Mouse (Mus musculus): Measurements from ENCODE around the gene Kmt2b. TPM values are rescaled to one million over a fixed set of nuclear protein-coding genes. Genes with fewer than 3 reads are reported as not detected.

Gene Kmt2b
- total RNA-seq, 2 experiments from 2014 or later = 53.4 to 57.4 TPM

DNA sequence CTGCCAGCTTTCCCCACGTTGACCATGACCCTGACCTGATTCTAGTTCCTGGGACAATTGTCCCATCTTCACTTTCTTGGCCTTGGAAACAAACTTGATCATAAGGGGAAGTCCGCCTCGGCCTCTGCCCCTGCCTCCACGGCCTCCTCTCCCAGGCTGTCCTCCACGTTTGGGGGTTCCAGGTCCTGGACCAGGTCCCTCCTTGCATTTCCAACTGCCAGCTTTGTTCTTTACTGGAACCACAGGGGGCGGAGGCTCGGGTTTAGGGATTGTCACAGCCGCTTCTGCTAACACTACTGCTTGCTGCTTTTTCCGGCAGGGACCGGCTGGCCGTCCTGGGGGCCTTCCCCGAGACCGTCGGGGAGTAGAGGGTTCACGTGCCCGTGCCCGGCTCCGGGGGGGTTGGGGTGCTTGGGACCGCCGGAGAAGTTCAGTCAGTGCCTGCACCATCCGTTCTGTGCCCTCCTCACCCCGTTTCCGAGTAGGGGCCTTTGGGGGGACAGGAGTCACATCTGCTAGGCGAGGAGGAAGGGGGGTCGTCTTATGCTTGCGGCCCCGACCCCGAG, 2.0 kb downstream of the Kmt2b start:
- Histone ChIP-seq H3K27ac (no peak overlapping the region), H3K4me3 (no peak overlapping the region)
- DNase-seq (ENCODE audit: extremely low spot score in 1 of 2, low spot score in 2 of 2) = no peak
- no peak for TF ChIP-seq CTCF (IDR thresholded peaks at IDR 0.05)
- intact Hi-C loops (cut with DNase I) = loop anchor here (5.0 to 10.0 kb wide), 4 partner anchors 41 to 371 kb away; partner anchors contain the start of genes Cox6b1, Ffar1, Tmem147 and Usf2

DNA sequence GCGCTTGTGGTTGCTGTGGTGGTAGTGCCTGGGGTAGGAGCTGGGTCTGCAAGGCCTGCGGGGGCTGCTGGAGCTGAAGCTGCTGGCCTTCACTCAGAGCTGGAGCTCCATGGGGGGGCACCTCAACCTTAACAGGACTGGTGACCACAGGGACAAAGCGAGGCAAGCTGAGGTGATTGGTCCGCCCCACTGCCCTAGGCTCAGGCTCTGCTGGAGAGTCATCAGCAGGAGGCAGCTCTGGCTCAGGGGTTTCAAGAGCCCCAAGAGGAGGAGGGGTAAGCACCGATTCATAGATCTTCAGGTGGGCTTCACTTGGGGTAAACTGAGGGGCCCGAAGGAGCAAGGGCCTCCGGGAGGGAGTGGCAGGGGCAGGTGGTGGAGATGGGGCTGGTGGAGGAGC, 3.4 kb downstream of the Kmt2b start:
- Histone ChIP-seq H3K4me3 (no peak overlapping the region), H3K27ac (no peak overlapping the region)
- no peak for TF ChIP-seq CTCF (IDR thresholded peaks at IDR 0.05)
- no peak for DNase-seq (ENCODE audit: extremely low spot score in 1 of 2, low spot score in 2 of 2)
- intact Hi-C loops (cut with DNase I) = loop anchor here (5.0 to 10.0 kb wide), 4 partner anchors 42 to 372 kb away; partner anchors contain the start of genes Cox6b1, Ffar1, Tmem147 and Usf2

DNA sequence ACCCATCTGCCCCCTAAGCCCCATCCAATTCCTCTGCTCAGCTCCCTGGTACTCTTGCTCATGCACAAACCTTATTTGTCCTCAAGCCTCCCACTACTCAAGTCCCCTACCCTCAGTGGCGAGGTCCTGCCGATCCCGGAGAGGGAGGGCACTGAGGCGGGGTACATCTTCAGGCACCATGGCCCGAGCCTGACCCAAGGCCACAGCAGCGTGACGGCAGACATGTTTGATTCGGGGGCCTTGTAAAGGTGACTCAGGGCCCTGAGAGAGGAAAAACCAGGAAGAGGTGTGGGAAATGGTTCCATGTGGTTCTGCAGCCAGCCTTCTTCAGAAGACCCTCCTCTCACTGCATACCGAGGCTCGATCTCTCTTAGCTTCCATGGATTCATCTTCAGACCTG, 4.2 kb downstream of the Kmt2b start:
- no peak for DNase-seq (ENCODE audit: extremely low spot score in 1 of 2, low spot score in 2 of 2)
- no peak overlapping the region for H3K4me3 ChIP-seq
- TF ChIP-seq CTCF (IDR thresholded peaks at IDR 0.05) = no peak
- intact Hi-C loops (cut with DNase I) = loop anchor here (10.0 kb wide), 1 partner anchor 140 kb away; the partner anchor contains the start of gene Tmem147
- no peak overlapping the region for H3K27ac ChIP-seq

DNA sequence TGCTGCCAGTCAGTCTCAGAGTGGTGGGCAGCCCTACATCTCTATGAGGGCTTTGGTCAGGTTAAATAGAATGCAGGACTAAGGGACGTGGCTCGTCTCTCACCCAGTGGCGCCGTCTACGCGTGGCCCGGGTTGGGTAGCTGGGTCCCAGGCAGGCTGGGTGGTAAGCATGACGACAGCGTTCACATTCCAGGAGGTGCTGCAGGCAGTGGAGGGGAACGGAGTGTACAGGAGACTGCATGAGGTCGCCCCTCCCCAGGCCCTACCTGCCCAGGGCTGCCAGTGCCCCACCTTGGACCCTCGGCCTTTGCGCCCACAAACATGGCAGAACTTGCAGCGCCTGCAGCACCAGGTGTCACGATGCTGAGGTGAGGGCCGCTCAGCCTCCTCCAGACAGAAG, 7.0 kb downstream of the Kmt2b start:
- TF ChIP-seq CTCF (IDR thresholded peaks at IDR 0.05) = no peak
- Histone ChIP-seq H3K4me3 (no peak overlapping the region), H3K27ac (no peak overlapping the region)
- intact Hi-C loops (cut with DNase I) = loop anchor here (10.0 kb wide), 1 partner anchor 143 kb away; the partner anchor contains the start of gene Tmem147
- no peak for DNase-seq (ENCODE audit: extremely low spot score in 1 of 2, low spot score in 2 of 2)

DNA sequence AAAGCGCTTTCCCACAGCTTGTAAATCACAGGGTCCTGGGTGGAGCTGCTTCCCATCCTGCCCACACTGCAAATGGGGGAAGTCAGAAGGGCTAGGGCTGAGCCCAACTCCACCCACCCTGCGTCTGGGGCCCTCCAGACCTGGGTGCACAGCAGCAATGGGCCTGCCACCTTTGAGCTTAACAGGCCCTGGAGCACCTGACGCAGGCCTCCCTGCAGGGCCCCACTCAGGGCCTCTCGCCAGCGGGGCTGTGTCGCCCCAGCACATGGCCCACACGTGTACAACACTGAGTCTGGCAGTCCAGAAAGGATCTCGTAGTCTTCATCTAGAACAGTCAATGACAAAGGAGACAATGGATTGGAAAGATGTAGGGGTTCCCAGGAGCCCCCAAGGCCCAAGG, 8.6 kb downstream of the Kmt2b start:
- no peak overlapping the region for H3K27ac ChIP-seq
- DNase-seq (ENCODE audit: extremely low spot score in 1 of 2, low spot score in 2 of 2) = no peak
- TF ChIP-seq CTCF (IDR thresholded peaks at IDR 0.05) = no peak
- H3K4me3 ChIP-seq = no peak overlapping the region
- intact Hi-C loops (cut with DNase I) = loop anchor here (10.0 kb wide), 1 partner anchor 145 kb away; the partner anchor contains the start of gene Tmem147

DNA sequence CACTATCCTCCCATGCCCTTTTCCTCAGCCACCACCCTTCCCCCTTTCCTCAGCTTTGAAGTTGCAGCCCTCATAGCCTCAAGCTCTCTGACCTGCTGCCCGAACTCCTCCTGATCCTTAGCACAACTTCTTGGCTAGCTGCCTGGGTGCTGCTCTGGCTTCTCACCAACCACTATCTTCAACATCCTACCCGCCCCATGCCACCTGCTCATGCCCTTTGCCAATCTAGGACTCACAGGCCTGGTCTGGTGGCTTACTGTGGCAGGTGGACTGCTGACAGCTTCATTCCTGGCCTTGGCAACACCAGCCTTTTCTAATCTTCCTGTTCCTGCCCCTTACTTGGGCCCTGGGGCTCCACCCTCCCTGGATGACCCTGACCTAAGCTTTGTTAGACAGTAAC, 15.6 kb downstream of the Kmt2b start:
- DNase-seq (ENCODE audit: extremely low spot score in 1 of 2, low spot score in 2 of 2) = no peak
- TF ChIP-seq CTCF (IDR thresholded peaks at IDR 0.05) = no peak
- Histone ChIP-seq H3K27ac (no peak overlapping the region), H3K4me3 (no peak overlapping the region)
- intact Hi-C loops (cut with DNase I) = no loop called here

DNA sequence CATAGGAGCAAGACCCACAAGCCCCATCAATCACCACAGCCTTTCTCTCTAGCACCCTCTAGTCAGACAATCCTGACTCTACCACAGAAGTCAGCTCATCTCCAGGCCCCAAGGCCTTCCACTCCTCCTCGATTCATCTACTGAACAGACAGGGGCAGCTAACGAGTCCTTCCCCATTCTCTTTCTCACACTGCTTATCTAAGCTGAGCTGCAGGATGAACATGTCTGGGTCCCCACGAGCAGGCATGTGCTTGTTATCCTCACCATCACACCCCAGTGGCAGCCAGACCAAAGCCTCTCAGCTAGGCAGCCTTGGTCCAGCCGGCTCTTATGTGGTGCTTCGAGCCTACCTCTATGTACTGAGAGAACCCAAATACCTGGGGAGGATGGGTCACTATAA, 16.1 kb downstream of the Kmt2b start:
- Histone ChIP-seq H3K27ac (no peak overlapping the region), H3K4me3 (no peak overlapping the region)
- TF ChIP-seq CTCF (IDR thresholded peaks at IDR 0.05) = no peak
- intact Hi-C loops (cut with DNase I) = no loop called here
- DNase-seq (ENCODE audit: extremely low spot score in 1 of 2, low spot score in 2 of 2) = no peak

DNA sequence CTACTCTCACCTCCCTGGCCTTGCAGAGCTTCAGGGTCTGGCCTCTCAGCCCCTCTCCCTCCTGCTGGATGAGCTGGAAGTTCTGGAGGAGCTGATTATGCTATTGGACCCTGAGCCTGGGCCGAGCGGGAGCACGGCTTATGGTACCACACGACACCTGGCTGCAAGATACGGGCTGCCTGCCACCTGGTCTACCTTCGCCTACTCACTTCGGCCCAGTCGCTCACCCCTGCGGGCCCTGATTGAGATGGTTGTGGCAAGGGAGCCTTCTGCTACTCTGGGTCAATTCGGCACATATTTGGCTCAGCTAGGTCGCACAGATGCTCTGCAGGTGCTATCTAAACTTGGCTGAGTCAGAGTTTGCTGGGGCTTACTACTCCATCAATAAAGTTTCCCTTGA, 21.0 kb downstream of the Kmt2b start:
- intact Hi-C loops (cut with DNase I) = no loop called here
- no peak for TF ChIP-seq CTCF (IDR thresholded peaks at IDR 0.05)

DNA sequence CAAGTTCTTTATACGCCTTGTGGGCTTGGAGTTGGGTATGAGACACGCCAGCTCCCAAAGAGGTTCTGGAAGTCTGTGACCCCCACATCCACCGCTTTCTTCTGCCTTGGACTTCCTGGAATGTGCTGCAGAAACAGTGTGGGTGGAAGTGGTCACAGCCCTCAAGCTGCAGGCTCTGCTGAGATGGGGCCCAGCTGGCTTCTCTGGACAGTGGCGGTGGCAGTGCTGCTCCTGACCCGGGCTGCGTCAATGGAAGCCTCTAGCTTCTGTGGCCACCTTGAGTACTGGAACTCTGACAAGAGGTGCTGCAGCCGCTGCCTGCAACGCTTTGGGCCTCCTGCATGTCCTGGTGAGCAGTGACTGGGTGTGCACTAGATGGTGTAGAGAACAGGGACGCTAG, 22.5 kb downstream of the Kmt2b start:
- H3K4me3 ChIP-seq = no peak overlapping the region
- DNase-seq (ENCODE audit: extremely low spot score in 1 of 2, low spot score in 2 of 2) = no peak
- no peak for TF ChIP-seq CTCF (IDR thresholded peaks at IDR 0.05)
- no peak overlapping the region for H3K27ac ChIP-seq
- intact Hi-C loops (cut with DNase I) = no loop called here

More for the DNA sequence above, 21.0 kb downstream of the Kmt2b start:
- Histone ChIP-seq H3K27ac (no peak overlapping the region), H3K4me3 (no peak overlapping the region)
- no peak for DNase-seq (ENCODE audit: extremely low spot score in 1 of 2, low spot score in 2 of 2)

DNA sequence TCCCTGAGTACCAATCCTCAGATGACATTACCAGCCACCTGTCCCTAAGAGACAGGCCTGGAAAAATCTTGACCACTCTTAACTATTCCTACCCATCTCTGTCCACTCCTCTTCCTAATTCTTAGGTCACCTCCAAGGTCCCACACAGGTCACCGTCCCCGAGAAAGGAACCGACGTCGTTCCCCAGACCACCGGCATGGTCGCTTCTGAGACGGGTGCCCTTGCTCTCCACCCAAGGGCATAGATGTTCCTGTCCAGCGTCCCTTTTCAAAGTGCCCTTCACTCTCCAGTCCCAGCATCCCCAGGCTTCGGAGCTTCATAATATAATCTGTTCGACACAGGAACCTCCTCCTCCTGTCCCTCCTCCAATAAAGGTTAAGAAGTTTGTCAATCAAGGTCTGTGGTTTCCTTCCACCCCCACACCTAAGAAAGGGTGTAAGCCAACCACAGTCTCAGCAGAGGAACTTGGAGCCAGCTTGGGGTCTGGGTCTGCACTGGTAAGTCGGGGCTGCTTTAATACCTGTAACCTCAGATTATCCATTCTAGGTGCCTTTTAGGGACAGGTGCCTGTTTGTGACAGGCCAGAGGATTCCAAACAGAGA, 23.5 kb downstream of the Kmt2b start, which contains the start of gene Igflr1:
TSS of gene Igflr1 (plus strand) at position 458 of the 602 bp plus-strand sequence.
- intact Hi-C loops (cut with DNase I) = no loop called here
- Histone ChIP-seq H3K4me3 (no peak within 1 kb of the TSS), H3K27ac (no peak within 1 kb of the TSS)
- DNase-seq (ENCODE audit: extremely low spot score in 1 of 2, low spot score in 2 of 2) = no peak
- TF ChIP-seq CTCF (IDR thresholded peaks at IDR 0.05) = no peak

DNA sequence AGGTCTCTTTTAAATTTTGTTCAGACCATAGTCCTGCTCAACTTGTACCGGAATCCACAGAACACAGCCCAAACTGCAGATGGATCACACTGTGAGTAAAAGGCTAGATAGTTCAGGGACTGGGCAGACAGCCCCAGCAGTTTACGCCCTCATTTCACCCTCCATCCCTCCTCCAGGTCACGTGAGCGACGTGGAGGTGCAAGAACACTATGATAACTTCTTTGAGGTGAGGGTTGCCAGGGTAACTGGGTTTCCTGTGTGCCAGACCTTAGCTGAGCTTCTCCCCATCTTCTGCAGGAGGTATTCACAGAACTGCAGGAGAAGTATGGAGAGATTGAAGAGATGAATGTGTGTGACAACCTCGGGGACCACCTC, 24.6 kb downstream of the Kmt2b start:
- no peak for DNase-seq (ENCODE audit: extremely low spot score in 1 of 2, low spot score in 2 of 2)
- TF ChIP-seq CTCF (IDR thresholded peaks at IDR 0.05) = no peak
- intact Hi-C loops (cut with DNase I) = loop anchor here (2.0 kb wide), 1 partner anchor 25 kb away; the partner anchor contains the start of gene Kmt2b
- Histone ChIP-seq H3K27ac (no peak overlapping the region), H3K4me3 (peak overlapping the region; percentile 76)

DNA sequence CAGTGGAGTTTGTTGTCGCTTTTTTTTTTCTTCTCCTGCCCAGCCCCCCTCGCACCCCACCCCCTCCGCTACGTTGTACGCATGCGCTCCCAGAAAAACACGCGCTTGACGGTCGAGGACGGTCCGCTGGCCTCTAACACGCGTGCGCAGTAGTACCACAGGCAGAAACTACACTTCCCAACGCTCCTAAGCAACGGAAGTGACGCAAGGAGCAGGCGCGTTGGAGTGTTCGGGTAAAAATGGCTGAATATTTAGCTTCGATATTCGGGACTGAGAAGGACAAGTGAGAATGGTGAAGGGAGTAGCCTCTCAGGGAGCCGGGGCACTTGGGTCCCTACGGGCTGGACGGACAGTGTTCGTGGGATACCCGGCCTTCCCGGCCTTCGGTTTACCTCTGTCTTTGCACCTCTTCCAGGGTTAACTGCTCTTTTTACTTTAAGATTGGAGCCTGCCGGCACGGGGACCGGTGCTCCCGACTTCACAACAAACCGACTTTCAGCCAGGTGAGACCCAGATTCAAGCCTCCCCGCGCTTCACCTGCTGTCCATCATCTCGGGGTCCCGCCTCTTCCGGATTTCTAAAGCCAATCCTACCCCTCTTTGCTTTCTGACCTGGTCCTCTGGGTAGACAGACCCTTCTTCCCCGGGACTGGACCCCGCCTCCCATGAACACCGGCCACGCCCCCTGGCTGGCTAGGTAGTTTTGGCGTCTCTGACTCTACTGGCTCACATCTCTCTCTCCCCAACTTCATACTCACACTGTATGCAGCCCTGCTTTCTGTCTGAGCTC, 25.2 kb downstream of the Kmt2b start, which contains the start of the genes U2af1l4, Gm49396 and Psenen:
TSS of gene U2af1l4 (plus strand) at position 185 of the 789 bp plus-strand sequence.
TSS of gene Gm49396 (plus strand) at position 228 of the 789 bp plus-strand sequence.
TSS of gene Psenen (minus strand) at position 511 of the 789 bp plus-strand sequence.
- peak within 1 kb of the TSS; percentile 76 for H3K4me3 ChIP-seq
- peak within 1 kb of the TSS; percentile 99 for H3K27ac ChIP-seq
- intact Hi-C loops (cut with DNase I) = loop anchor here (2.0 kb wide), 1 partner anchor 25 kb away; the partner anchor contains the start of gene Kmt2b
- peak; percentile 92 to 94 for DNase-seq (ENCODE audit: extremely low spot score in 1 of 2, low spot score in 2 of 2)
- TF ChIP-seq CTCF (IDR thresholded peaks at IDR 0.05) = no peak
